Mouse (Mus musculus) lung, embryonic 16.5 days (tissue): Measurements from ENCODE around the gene Olfr67. TPM values are rescaled to one million over a fixed set of nuclear protein-coding genes. Genes with fewer than 3 reads are reported as not detected.

Experiments
- polyA plus RNA-seq: library from polyadenylated mRNA; unstranded; fragments of >200 nt; fragmentation: Nextera tagmentation; extraction: Ambion mirVana; gene quantifications from 2 replicates; pipeline ENCODE4 v1.2.1, GENCODE M21; 2015

Gene Olfr67
- polyA plus RNA-seq, 1 experiment from 2014 or later: not detected

Other genes with a start within 250 kb of the Olfr67 start
- not detected in 2 replicates for gene Olfr612, start 249.1 kb downstream of the Olfr67 start, polyA plus RNA-seq
- not detected in 2 replicates for gene Olfr613, start 243.7 kb downstream of the Olfr67 start, polyA plus RNA-seq
- not detected in 2 replicates for gene Olfr615, start 235.7 kb downstream of the Olfr67 start, polyA plus RNA-seq
- not detected in 2 replicates for gene Olfr616, start 222.7 kb downstream of the Olfr67 start, polyA plus RNA-seq
- not detected in 2 replicates for gene Olfr617, start 218.8 kb downstream of the Olfr67 start, polyA plus RNA-seq
- gene Olfr618, start 201.7 kb downstream of the Olfr67 start, polyA plus RNA-seq: not detected in 2 replicates
- gene Olfr619, start 191.2 kb downstream of the Olfr67 start, polyA plus RNA-seq: not detected in 2 replicates
- gene Olfr620, start 179.3 kb downstream of the Olfr67 start, polyA plus RNA-seq: not detected in 2 replicates
- not detected in 2 replicates for gene Olfr622, start 149.1 kb downstream of the Olfr67 start, polyA plus RNA-seq
- gene Olfr623, start 128.1 kb downstream of the Olfr67 start, polyA plus RNA-seq: not detected in 2 replicates
- 0.05 TPM in 1 of 2 replicates, not detected in the other for gene Olfr624, start 120.6 kb downstream of the Olfr67 start, polyA plus RNA-seq
- not detected in 2 replicates for gene Olfr625-ps1, start 109.1 kb downstream of the Olfr67 start, polyA plus RNA-seq
- gene Olfr243, start 77.2 kb downstream of the Olfr67 start, polyA plus RNA-seq: not detected in 2 replicates
- gene Olfr628, start 61.4 kb downstream of the Olfr67 start, polyA plus RNA-seq: not detected in 2 replicates
- gene Olfr629, start 46.9 kb downstream of the Olfr67 start, polyA plus RNA-seq: not detected in 2 replicates
- not detected in 2 replicates for gene Olfr630, start 34.5 kb downstream of the Olfr67 start, polyA plus RNA-seq
- gene Olfr69, start 20.2 kb downstream of the Olfr67 start, polyA plus RNA-seq: not detected in 2 replicates
- gene Olfr68, start 12.1 kb downstream of the Olfr67 start, polyA plus RNA-seq: not detected in 2 replicates
- 4,593 and 5,475 TPM in 2 replicates for gene Hbb-bt, start 22.2 kb upstream of the Olfr67 start, polyA plus RNA-seq
- 15,216 and 18,375 TPM in 2 replicates for gene Hbb-bs, start 36.3 kb upstream of the Olfr67 start, polyA plus RNA-seq
- not detected in 2 replicates for gene Hbb-bh2, start 48.7 kb upstream of the Olfr67 start, polyA plus RNA-seq
- gene Hbb-bh1, start 51.3 kb upstream of the Olfr67 start, polyA plus RNA-seq: 2.2 and 2.4 TPM in 2 replicates
- 176 and 183 TPM in 2 replicates for gene Hbb-y, start 61.4 kb upstream of the Olfr67 start, polyA plus RNA-seq
- gene Olfr66, start 94.4 kb upstream of the Olfr67 start, polyA plus RNA-seq: not detected in 2 replicates
- not detected in 2 replicates for gene Olfr64, start 102.7 kb upstream of the Olfr67 start, polyA plus RNA-seq
- not detected in 2 replicates for gene Olfr65, start 111.7 kb upstream of the Olfr67 start, polyA plus RNA-seq
- gene Olfr631, start 137.0 kb upstream of the Olfr67 start, polyA plus RNA-seq: not detected in 2 replicates
- not detected in 2 replicates for gene Olfr632, start 142.5 kb upstream of the Olfr67 start, polyA plus RNA-seq
- not detected in 2 replicates for gene Olfr633, start 152.6 kb upstream of the Olfr67 start, polyA plus RNA-seq
- gene Olfr635, start 179.3 kb upstream of the Olfr67 start, polyA plus RNA-seq: not detected in 2 replicates
- not detected in 2 replicates for gene Olfr638, start 206.9 kb upstream of the Olfr67 start, polyA plus RNA-seq
- gene Olfr639, start 225.5 kb upstream of the Olfr67 start, polyA plus RNA-seq: not detected in 2 replicates
- not detected in 2 replicates for gene Olfr640, start 233.8 kb upstream of the Olfr67 start, polyA plus RNA-seq
- not detected in 2 replicates for gene Olfr641, start 243.6 kb upstream of the Olfr67 start, polyA plus RNA-seq